Comparison of ENCODE assay signal across 8 mouse cellular contexts in genomic region chr11:102317298-102317900, GRCm38 (mm10). TPM values are rescaled to one million over a fixed set of nuclear protein-coding genes. Genes with fewer than 3 reads are reported as not detected.
DNase-seq lines count a peak whose midpoint lies in the region; ATAC-seq and TF ChIP-seq lines count a peak whose summit lies in the region.

No protein-coding gene starts in this region.

- peak overlapping the region; percentile 99 for H3K27ac ChIP-seq in intestine, postnatal 0 days (ENCODE audit: low read depth, low read length)
- peak overlapping the region; percentile 97 for H3K27ac ChIP-seq in liver, embryonic 15.5 days (replicated peaks)
- peak overlapping the region; percentile 100 for H3K27ac ChIP-seq in neural tube, embryonic 13.5 days (replicated peaks)

- no peaks in the 10 kb centered on the region for H3K4me1 ChIP-seq in intestine, postnatal 0 days (replicated peaks; ENCODE audit: control insufficient read depth, insufficient read depth, low read length)
- peaks cover 52% of the 10 kb centered on the region for H3K4me1 ChIP-seq in liver, embryonic 15.5 days (replicated peaks)
- H3K4me1 ChIP-seq in neural tube, embryonic 13.5 days (replicated peaks), result peaks cover 28% of the 10 kb centered on the region

- H3K4me3 ChIP-seq in intestine, postnatal 0 days (ENCODE audit: low read depth, low read length), result peak overlapping the region; percentile 97
- H3K4me3 ChIP-seq in liver, embryonic 15.5 days (replicated peaks), result peak overlapping the region; percentile 99
- H3K4me3 ChIP-seq in neural tube, embryonic 13.5 days, result peak overlapping the region; percentile 99

- ATAC-seq in intestine, postnatal 0 days, result peak; percentile 61
- peak; percentile 27 for ATAC-seq in liver, embryonic 15.5 days (ENCODE audit: insufficient read depth)
- ATAC-seq in neural tube, embryonic 13.5 days (ENCODE audit: low read depth), result peak; percentile 16

- 2% methylated on average over 67 of the region's 87 CpGs for WGBS in intestine, postnatal 0 days
- WGBS in liver, embryonic 15.5 days (ENCODE audit: insufficient replicate concordance), result under 1% methylated on average over 80 of the region's 87 CpGs
- WGBS in neural tube, embryonic 13.5 days, result under 1% methylated on average over 76 of the region's 87 CpGs

- peaks cover 23% of the 10 kb centered on the region for H3K36me3 ChIP-seq in intestine, postnatal 0 days (ENCODE audit: control insufficient read depth, insufficient read depth)
- H3K36me3 ChIP-seq in liver, embryonic 15.5 days (replicated peaks), result peaks cover 35% of the 10 kb centered on the region
- peaks cover 33% of the 10 kb centered on the region for H3K36me3 ChIP-seq in neural tube, embryonic 13.5 days

- H3K9me3 ChIP-seq in intestine, postnatal 0 days (ENCODE audit: control insufficient read depth), result no peaks in the 10 kb centered on the region
- H3K9me3 ChIP-seq in liver, embryonic 15.5 days (replicated peaks), result no peaks in the 10 kb centered on the region
- no peaks in the 10 kb centered on the region for H3K9me3 ChIP-seq in neural tube, embryonic 13.5 days

- DNase-seq in layer of hippocampus, adult 18-20 months (ENCODE audit: low spot score in 2 of 2), result peak; percentile 50 to 74
- no peak for DNase-seq in layer of hippocampus, adult 9-10 months (ENCODE audit: low spot score)
- DNase-seq in cerebellum, postnatal 25 days, result peak; percentile 76 to 81
- DNase-seq in gastrocnemius, postnatal 10 days, result peak; percentile 83
- peak; percentile 74 for DNase-seq in thymus, postnatal 0 days (ENCODE audit: low spot score)

- peak overlapping the region; percentile 98 for H3K9ac ChIP-seq in intestine, postnatal 0 days (ENCODE audit: low read depth, low read length)
- peak overlapping the region; percentile 100 for H3K9ac ChIP-seq in liver, embryonic 15.5 days
- H3K9ac ChIP-seq in neural tube, embryonic 13.5 days, result peak overlapping the region; percentile 100

- peak; percentile 34; the same call in 1 of the 2 replicates for TF ChIP-seq CTCF in intestine, postnatal 0 days (IDR thresholded peaks at IDR 0.05; ENCODE audit: low read depth)

- H3K27me3 ChIP-seq in intestine, postnatal 0 days (replicated peaks; ENCODE audit: control insufficient read depth, insufficient read depth, low read length), result no peaks in the 10 kb centered on the region
- peaks cover 14% of the 10 kb centered on the region for H3K27me3 ChIP-seq in liver, embryonic 15.5 days
- no peaks in the 10 kb centered on the region for H3K27me3 ChIP-seq in neural tube, embryonic 13.5 days

- H3K4me2 ChIP-seq in intestine, postnatal 0 days (replicated peaks; ENCODE audit: low read depth), result peak overlapping the region; percentile 89
- peak overlapping the region; percentile 99 for H3K4me2 ChIP-seq in liver, embryonic 15.5 days
- H3K4me2 ChIP-seq in neural tube, embryonic 13.5 days, result peak overlapping the region; percentile 93

RNA-seq across cellular contexts. Expression of gene Ubtf, which starts 2.1 kb away (rescaled TPM):
- 100 to 1,000 TPM; 131 to 135 TPM for total RNA-seq in layer of hippocampus, adult 18-20 months (2021)
- total RNA-seq in gastrocnemius, postnatal 10 days (2021), result 10 to 100 TPM; 56.0 to 64.8 TPM
- polyA plus RNA-seq in intestine, postnatal 0 days (2015; fragmentation: Nextera tagmentation; extraction: Ambion mirVana), result 39.6 and 41.9 TPM in 2 replicates
- polyA plus RNA-seq in liver, embryonic 15.5 days (2015; fragmentation: Nextera tagmentation; extraction: Ambion mirVana), result 50.9 and 55.2 TPM in 2 replicates
- polyA plus RNA-seq in neural tube, embryonic 13.5 days (2015; fragmentation: Nextera tagmentation; extraction: Ambion mirVana), result 78.2 and 83.9 TPM in 2 replicates
- 95.2 and 96.8 TPM in 2 replicates for polyA plus RNA-seq in thymus, postnatal 0 days (2015; fragmentation: Nextera tagmentation; extraction: Ambion mirVana)

RNA-seq across cellular contexts. Expression of gene Atxn7l3, which starts 21.0 kb away (rescaled TPM):
- 100 to 1,000 TPM; 168 to 171 TPM for total RNA-seq in layer of hippocampus, adult 18-20 months (2021)
- total RNA-seq in gastrocnemius, postnatal 10 days (2021), result 10 to 100 TPM; 20.8 to 25.5 TPM
- polyA plus RNA-seq in intestine, postnatal 0 days (2015; fragmentation: Nextera tagmentation; extraction: Ambion mirVana), result 8.6 and 10.5 TPM in 2 replicates
- polyA plus RNA-seq in liver, embryonic 15.5 days (2015; fragmentation: Nextera tagmentation; extraction: Ambion mirVana), result 3.8 and 4.6 TPM in 2 replicates
- polyA plus RNA-seq in neural tube, embryonic 13.5 days (2015; fragmentation: Nextera tagmentation; extraction: Ambion mirVana), result 26.7 and 30.6 TPM in 2 replicates
- 13.1 and 15.4 TPM in 2 replicates for polyA plus RNA-seq in thymus, postnatal 0 days (2015; fragmentation: Nextera tagmentation; extraction: Ambion mirVana)

RNA-seq across cellular contexts. Expression of gene Tmub2, which starts 32.7 kb away (rescaled TPM):
- 10 to 100 TPM; 62.3 to 67.6 TPM for total RNA-seq in layer of hippocampus, adult 18-20 months (2021)
- total RNA-seq in gastrocnemius, postnatal 10 days (2021), result 10 to 100 TPM; 15.7 to 18.9 TPM
- 43.3 and 44.2 TPM in 2 replicates for polyA plus RNA-seq in intestine, postnatal 0 days (2015; fragmentation: Nextera tagmentation; extraction: Ambion mirVana)
- polyA plus RNA-seq in liver, embryonic 15.5 days (2015; fragmentation: Nextera tagmentation; extraction: Ambion mirVana), result 26.1 and 28.9 TPM in 2 replicates
- polyA plus RNA-seq in neural tube, embryonic 13.5 days (2015; fragmentation: Nextera tagmentation; extraction: Ambion mirVana), result 79.6 and 81.4 TPM in 2 replicates
- polyA plus RNA-seq in thymus, postnatal 0 days (2015; fragmentation: Nextera tagmentation; extraction: Ambion mirVana), result 41.1 and 45.1 TPM in 2 replicates

RNA-seq across cellular contexts. Expression of gene Slc4a1, which starts 48.6 kb away (rescaled TPM):
- total RNA-seq in layer of hippocampus, adult 18-20 months (2021), result under 1 TPM; 0.30 to 0.41 TPM
- 10 to 100 TPM in 1 of 2 experiments, 1 to 10 TPM in 1; 2.1 to 10.7 TPM for total RNA-seq in gastrocnemius, postnatal 10 days (2021)
- polyA plus RNA-seq in intestine, postnatal 0 days (2015; fragmentation: Nextera tagmentation; extraction: Ambion mirVana), result 0.29 and 0.34 TPM in 2 replicates
- 1,073 and 1,204 TPM in 2 replicates for polyA plus RNA-seq in liver, embryonic 15.5 days (2015; fragmentation: Nextera tagmentation; extraction: Ambion mirVana)
- 4.2 and 4.9 TPM in 2 replicates for polyA plus RNA-seq in neural tube, embryonic 13.5 days (2015; fragmentation: Nextera tagmentation; extraction: Ambion mirVana)
- 0.48 and 0.53 TPM in 2 replicates for polyA plus RNA-seq in thymus, postnatal 0 days (2015; fragmentation: Nextera tagmentation; extraction: Ambion mirVana)

RNA-seq across cellular contexts. Expression of gene Asb16, which starts 48.9 kb away (rescaled TPM):
- 1 to 10 TPM; 2.3 to 2.9 TPM for total RNA-seq in layer of hippocampus, adult 18-20 months (2021)
- 10 to 100 TPM; 48.7 to 54.4 TPM for total RNA-seq in gastrocnemius, postnatal 10 days (2021)
- 0.05 and 0.09 TPM in 2 replicates for polyA plus RNA-seq in intestine, postnatal 0 days (2015; fragmentation: Nextera tagmentation; extraction: Ambion mirVana)
- 0.05 and 0.06 TPM in 2 replicates for polyA plus RNA-seq in liver, embryonic 15.5 days (2015; fragmentation: Nextera tagmentation; extraction: Ambion mirVana)
- polyA plus RNA-seq in neural tube, embryonic 13.5 days (2015; fragmentation: Nextera tagmentation; extraction: Ambion mirVana), result not detected in 2 replicates
- polyA plus RNA-seq in thymus, postnatal 0 days (2015; fragmentation: Nextera tagmentation; extraction: Ambion mirVana), result 0.07 TPM in 1 of 2 replicates, not detected in the other
